Mouse (Mus musculus) CH12.LX (cell line): ENCODE data around the gene Iyd. TPM values are rescaled to one million over a fixed set of nuclear protein-coding genes. Genes with fewer than 3 reads are reported as not detected.

Experiments used
- DNase-seq: peaks from one replicate; pipeline ENCODE4 v3.0.0-alpha.2; 2013; ENCODE audit errors: extremely low read depth
- H3K27ac ChIP-seq: 2 replicates; pipeline ENCODE4 v1.5.1; 2012; ENCODE audit warnings: low read depth, mild to moderate bottlenecking, control low read depth, moderate library complexity; ENCODE audit not compliant: insufficient read depth
- H3K27me3 ChIP-seq: replicated peaks from 2 replicates; pipeline ENCODE3; 2012; ENCODE audit warnings: inconsistent platforms
- H3K36me3 ChIP-seq, 2 experiments: replicated peaks in 1 of 2; 2 replicates each; pipeline versions ENCODE3 to v1.6.1; 2012; ENCODE audit warnings: inconsistent platforms in 1 of 2, low read length in 1 of 2, mild to moderate bottlenecking in 1 of 2, mixed read lengths in 1 of 2, moderate library complexity in 1 of 2; ENCODE audit not compliant: control insufficient read depth in 1 of 2, insufficient read depth in 1 of 2
- H3K4me1 ChIP-seq, 2 experiments: 2 replicates each; pipeline ENCODE4 v1.6.1; 2012; ENCODE audit warnings: inconsistent platforms in 1 of 2, moderate library complexity in 1 of 2; ENCODE audit not compliant: insufficient read depth in 2 of 2, control insufficient read depth in 1 of 2
- H3K4me2 ChIP-seq: 2 replicates; pipeline ENCODE4 v1.6.1; 2012; ENCODE audit warnings: low read depth, mild to moderate bottlenecking, control low read depth; ENCODE audit not compliant: poor library complexity, insufficient read depth, severe bottlenecking
- H3K4me3 ChIP-seq, 3 experiments: fragments of 150-350 bp in 1 of 3; sonication (generic) in 1 of 3; replicated peaks in 1 of 3; 2 replicates each; pipeline versions ENCODE3 to v1.5.1; 2011 to 2012; ENCODE audit warnings: low read depth in 2 of 3, low read length in 2 of 3, mild to moderate bottlenecking in 2 of 3, moderate library complexity in 2 of 3, control low read depth in 1 of 3, improper control_type of control experiment in 1 of 3, inconsistent platforms in 1 of 3, mixed read lengths in 1 of 3; ENCODE audit not compliant: poor library complexity in 1 of 3
- H3K79me2 ChIP-seq: replicated peaks from 2 replicates; pipeline ENCODE4 v1.6.1; 2012; ENCODE audit warnings: mild to moderate bottlenecking, moderate library complexity; ENCODE audit not compliant: control insufficient read depth, poor library complexity, insufficient read depth, severe bottlenecking; ENCODE audit errors: extremely low read depth
- H3K9ac ChIP-seq: 2 replicates; pipeline ENCODE4 v1.6.1; 2012; ENCODE audit warnings: low read depth, mild to moderate bottlenecking, control low read depth, moderate library complexity; ENCODE audit not compliant: insufficient read depth
- H3K9me3 ChIP-seq: replicated peaks from 2 replicates; pipeline ENCODE3; 2012; ENCODE audit warnings: low read length, inconsistent platforms, mixed read lengths
- CHD2 ChIP-seq: IDR thresholded peaks from 2 replicates; pipeline ENCODE4 v1.6.1; 2011; ENCODE audit warnings: low read length, improper control_type of control experiment
- CTCF ChIP-seq, 2 experiments: IDR thresholded peaks in 1 of 2; conservative IDR thresholded peaks in 1 of 2; 2 replicates each; pipeline ENCODE4 v1.5.1; 2011 to 2012; ENCODE audit warnings: low read depth in 2 of 2, low read length in 2 of 2, improper control_type of control experiment in 1 of 2, inconsistent platforms in 1 of 2, mild to moderate bottlenecking in 1 of 2, moderate library complexity in 1 of 2
- E2F4 ChIP-seq: IDR thresholded peaks from 2 replicates; pipeline ENCODE4 v1.6.1; 2011; ENCODE audit warnings: low read depth, low read length, improper control_type of control experiment; ENCODE audit not compliant: insufficient replicate concordance
- GABPA ChIP-seq: IDR thresholded peaks from 2 replicates; pipeline ENCODE4 v1.6.1; 2012; ENCODE audit warnings: low read depth, low read length, improper control_type of control experiment, inconsistent platforms; ENCODE audit not compliant: insufficient replicate concordance
- KAT2A ChIP-seq: IDR thresholded peaks from 2 replicates; pipeline ENCODE4 v1.6.1; 2012; ENCODE audit warnings: low read length, improper control_type of control experiment, inconsistent platforms; ENCODE audit not compliant: insufficient replicate concordance
- MAFK ChIP-seq: IDR thresholded peaks from 2 replicates; pipeline ENCODE4 v1.6.1; 2011; ENCODE audit warnings: low read length, improper control_type of control experiment; ENCODE audit not compliant: insufficient replicate concordance
- MAX ChIP-seq: IDR thresholded peaks from 2 replicates; pipeline ENCODE4 v1.6.1; 2011; ENCODE audit warnings: low read length, improper control_type of control experiment
- MAZ ChIP-seq: IDR thresholded peaks from 2 replicates; pipeline ENCODE4 v1.6.1; 2012; ENCODE audit warnings: low read depth, mild to moderate bottlenecking, inconsistent platforms, low read length, improper control_type of control experiment, moderate library complexity
- MEF2A ChIP-seq: IDR thresholded peaks from 2 replicates; pipeline ENCODE4 v1.6.1; 2014; ENCODE audit warnings: low read depth, mild to moderate bottlenecking, inconsistent platforms, low read length, improper control_type of control experiment, borderline replicate concordance
- RCOR1 ChIP-seq: conservative IDR thresholded peaks from 2 replicates; pipeline ENCODE4 v1.6.1; 2012; ENCODE audit warnings: low read depth, mild to moderate bottlenecking, inconsistent platforms, low read length, improper control_type of control experiment
- SMC3 ChIP-seq: IDR thresholded peaks from 2 replicates; pipeline ENCODE4 v1.6.1; 2011; ENCODE audit warnings: low read depth, low read length, improper control_type of control experiment
- TBP ChIP-seq: conservative IDR thresholded peaks from 2 replicates; pipeline ENCODE4 v1.6.1; 2011; ENCODE audit warnings: low read depth, low read length, improper control_type of control experiment
- UBTF ChIP-seq: IDR thresholded peaks from 2 replicates; pipeline ENCODE4 v1.6.1; 2012; ENCODE audit warnings: low read depth, mild to moderate bottlenecking, inconsistent platforms, low read length, improper control_type of control experiment, moderate library complexity
- ZMIZ1 ChIP-seq: IDR thresholded peaks from 2 replicates; pipeline ENCODE4 v1.6.1; 2012; ENCODE audit warnings: low read depth, mild to moderate bottlenecking, inconsistent platforms, low read length, improper control_type of control experiment
- ZNF384 ChIP-seq: IDR thresholded peaks from 2 replicates; pipeline ENCODE4 v1.6.1; 2012; ENCODE audit warnings: low read depth, low read length, improper control_type of control experiment, inconsistent platforms
- dilution Hi-C: fragments of 300-500 bp; cut with MboI; formaldehyde crosslinking; loops from 2 replicates; pipeline ENCODE4 v1.14.3; 2020; ENCODE audit warnings: low sequenced_read_pairs; ENCODE audit not compliant: extremely low pct_unique_long_range_greater_than_20kb, extremely low pct_ligation_motif_present
- in situ Hi-C: fragments of 300-500 bp; cut with MboI; formaldehyde crosslinking; loops from 3 replicates; pipeline ENCODE4 v1.14.3; 2019; ENCODE audit warnings: low sequenced_read_pairs, low pct_ligation_motif_present, low pct_unique_long_range_greater_than_20kb, mixed read lengths
- polyA plus RNA-seq: library from polyadenylated mRNA; unstranded; fragments of >175 nt; gene quantifications from 2 replicates; pipeline ENCODE4 v1.2.1, GENCODE M21; 2012; ENCODE audit warnings: low read depth; ENCODE audit not compliant: insufficient read length
- total RNA-seq, 2 experiments: library from RNA; depleted of rRNA; stranded (reverse); fragments of 300-350 nt in 1 of 2; fragments of >200 nt in 1 of 2; gene quantifications; 2 replicates each; pipeline ENCODE4 v1.2.3; 2012 to 2014

Gene Iyd
- total and polyA plus RNA-seq, 3 experiments: not detected

GRCm38 (mm10) chr10:3514634-3515033, 25.4 kb upstream of the Iyd start:
- Histone ChIP-seq H3K4me2 (no peak overlapping the region), H3K4me3 (no peak overlapping the region), H3K9me3 (no peaks in the 10 kb centered on the region), H3K27ac (no peak overlapping the region)
- dilution Hi-C loops: no loop called here
- no peak for TF ChIP-seq KAT2A
- no peak for TF ChIP-seq MEF2A
- TF ChIP-seq ZMIZ1: no peak
- TF ChIP-seq CHD2: no peak
- TF ChIP-seq MAX: no peak
- TF ChIP-seq MAZ: no peak
- no peak for TF ChIP-seq RCOR1
- no peak for TF ChIP-seq GABPA
- TF ChIP-seq E2F4: no peak
- TF ChIP-seq ZNF384: no peak
- no peak for TF ChIP-seq MAFK
- no peak for TF ChIP-seq TBP
- no peak for TF ChIP-seq UBTF
- no peak for TF ChIP-seq SMC3
- no peak for TF ChIP-seq CTCF (conservative IDR thresholded peaks at IDR 0.05 in 1 of 2, IDR thresholded peaks at IDR 0.05 in 1 of 2; ENCODE audit: low read depth in 2 of 2, low read length in 2 of 2)
- TF ChIP-seq, all 38 proteins: peak for 0
- peaks cover 0 to 16% of the 10 kb centered on the region in 2 experiments; a peak in 2 of 4 replicates for H3K4me1 ChIP-seq
- H3K9ac ChIP-seq: no peak overlapping the region
- DNase-seq: no peak
- in situ Hi-C loops: no loop called here
- no peaks in the 10 kb centered on the region for H3K36me3 ChIP-seq
- H3K79me2 ChIP-seq: no peaks in the 10 kb centered on the region
- H3K27me3 ChIP-seq: no peaks in the 10 kb centered on the region

- Histone ChIP-seq H3K4me1 (peaks cover 0 to 7% of the 10 kb centered on the region in 2 experiments; a peak in 2 of 4 replicates), H3K4me3 (no peak overlapping the region), H3K79me2 (no peaks in the 10 kb centered on the region), H3K27me3 (no peaks in the 10 kb centered on the region), H3K9ac (no peak overlapping the region), H3K27ac (no peak overlapping the region)
- no peak for DNase-seq
- dilution Hi-C loops (no loop called here), in situ Hi-C loops (no loop called here)
- no peak for TF ChIP-seq SMC3
- no peak for TF ChIP-seq KAT2A
- TF ChIP-seq, all 38 proteins: peak for 0
- Histone ChIP-seq H3K9me3 (no peaks in the 10 kb centered on the region), H3K36me3 (no peaks in the 10 kb centered on the region), H3K4me2 (no peak overlapping the region)
These were observed 23.6 kb upstream of the Iyd start for GRCm38 (mm10) chr10:3516442-3516841.
